Mouse (Mus musculus) small intestine, adult 2 months (tissue): ENCODE results near the gene 2810408A11Rik.

ENCODE experiments used
- CTCF ChIP-seq: fragments of 200-500 bp; IDR thresholded peaks from 2 replicates; pipeline ENCODE4 v1.5.1; 2012; ENCODE audit warnings: low read depth, mild to moderate bottlenecking, control low read depth, inconsistent platforms, low read length, moderate library complexity, mixed read lengths; ENCODE audit not compliant: insufficient replicate concordance, insufficient read length; ENCODE audit errors: extremely low read depth
- POLR2A ChIP-seq: fragments of 200-500 bp; IDR thresholded peaks from 2 replicates; pipeline ENCODE4 v1.6.1; 2012; ENCODE audit warnings: low read depth, mild to moderate bottlenecking, control low read depth, inconsistent platforms, low read length, moderate library complexity

DNA sequence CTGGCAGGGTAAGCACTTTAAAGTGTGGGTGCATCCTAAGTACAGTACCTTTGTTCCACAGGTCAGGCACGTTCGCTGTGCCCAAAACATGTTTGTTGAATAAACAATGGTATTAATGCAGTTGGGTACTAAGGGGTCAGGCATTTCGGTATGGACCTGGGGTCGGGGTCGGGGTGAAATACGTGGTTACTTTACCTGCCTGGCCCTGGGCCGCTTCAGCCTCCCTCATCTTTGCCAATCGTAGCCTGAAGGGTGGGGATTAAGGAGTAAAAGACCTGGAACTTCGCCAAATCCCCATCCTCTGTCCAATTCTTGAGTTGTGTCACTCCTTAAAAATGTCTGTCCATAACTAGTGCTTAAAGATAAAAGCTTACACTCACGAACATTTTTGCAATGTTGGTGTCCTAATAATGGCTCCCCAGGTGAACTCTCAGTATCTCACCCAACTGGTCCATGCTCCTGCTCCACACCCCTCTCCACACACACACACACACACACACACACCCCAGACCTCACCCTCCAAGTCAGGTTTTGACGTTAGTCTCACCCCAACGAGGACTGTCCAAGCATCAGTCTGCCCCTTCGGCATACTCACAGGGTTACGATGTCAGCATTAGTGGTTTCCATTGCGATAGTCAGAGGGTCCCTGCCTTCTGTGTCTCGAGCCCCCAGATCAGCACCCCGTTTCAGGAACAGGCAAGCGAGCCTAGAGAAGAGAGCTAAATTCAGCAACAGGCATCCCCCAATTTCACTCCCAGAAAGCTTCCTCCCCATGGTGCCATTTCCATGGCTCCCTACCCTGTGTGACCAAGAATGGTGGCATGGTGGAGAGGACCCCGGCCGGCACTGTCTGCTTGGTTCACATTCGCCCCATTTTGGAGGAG, 18.8 kb downstream of the 2810408A11Rik start:
- TF ChIP-seq CTCF (no peak), POLR2A (no peak)
